Mouse (Mus musculus) liver, embryonic 13.5 days (tissue): Measurements from ENCODE around the gene Cxcl2. TPM values are rescaled to one million over a fixed set of nuclear protein-coding genes. Genes with fewer than 3 reads are reported as not detected.

Experiments used
- ATAC-seq: fragments of 200-750 bp; cut with Nextera tagmentation; 2 replicates; pipeline ENCODE4 v1.8.0; 2017; ENCODE audit warnings: low read depth, mild to moderate bottlenecking, moderate number of reproducible peaks, moderate library complexity
- DNase-seq: peaks from one replicate; pipeline ENCODE4 v3.0.0; 2022
- H3K27ac ChIP-seq: fragments of 300-500 bp; sonication (generic); 2 replicates; pipeline ENCODE4 v1.5.1; 2015; ENCODE audit warnings: moderate library complexity, mild to moderate bottlenecking, inconsistent platforms
- H3K27me3 ChIP-seq: fragments of 300-500 bp; sonication (generic); 2 replicates; pipeline ENCODE4 v1.6.1; 2015; ENCODE audit warnings: mild to moderate bottlenecking, inconsistent platforms
- H3K36me3 ChIP-seq: fragments of 300-500 bp; sonication (generic); 2 replicates; pipeline ENCODE4 v1.6.1; 2015; ENCODE audit warnings: mild to moderate bottlenecking, inconsistent platforms
- H3K4me1 ChIP-seq: fragments of 300-500 bp; sonication (generic); replicated peaks from 2 replicates; pipeline ENCODE4 v1.6.1; 2015; ENCODE audit warnings: inconsistent platforms
- H3K4me2 ChIP-seq: fragments of 300-500 bp; sonication (generic); 2 replicates; pipeline ENCODE4 v1.6.1; 2015; ENCODE audit warnings: inconsistent platforms, mild to moderate bottlenecking, moderate library complexity
- H3K4me3 ChIP-seq: fragments of 300-500 bp; sonication (generic); replicated peaks from 2 replicates; pipeline ENCODE4 v1.5.1; 2015; ENCODE audit warnings: mild to moderate bottlenecking, inconsistent platforms
- H3K9ac ChIP-seq: fragments of 300-500 bp; sonication (generic); 2 replicates; pipeline ENCODE4 v1.6.1; 2015; ENCODE audit warnings: mild to moderate bottlenecking, inconsistent platforms
- H3K9me3 ChIP-seq: fragments of 300-500 bp; sonication (generic); replicated peaks from 2 replicates; pipeline ENCODE4 v1.6.1; 2016; ENCODE audit warnings: inconsistent platforms
- WGBS: fragments of 180-500 bp; shearing (Covaris S2); methylation state at CpG from one replicate; pipeline ENCODE4 v1.1.7; 2015; ENCODE audit not compliant: insufficient replicate concordance; 5-methylcytosine and 5-hydroxymethylcytosine counted together
- polyA plus RNA-seq: library from polyadenylated mRNA; unstranded; fragments of >200 nt; fragmentation: Nextera tagmentation; extraction: Ambion mirVana; gene quantifications from 2 replicates; pipeline ENCODE4 v1.2.1, GENCODE M21; 2015

The Cxcl2 gene
- polyA plus RNA-seq, 1 experiment from 2014 or later: not detected

DNA sequence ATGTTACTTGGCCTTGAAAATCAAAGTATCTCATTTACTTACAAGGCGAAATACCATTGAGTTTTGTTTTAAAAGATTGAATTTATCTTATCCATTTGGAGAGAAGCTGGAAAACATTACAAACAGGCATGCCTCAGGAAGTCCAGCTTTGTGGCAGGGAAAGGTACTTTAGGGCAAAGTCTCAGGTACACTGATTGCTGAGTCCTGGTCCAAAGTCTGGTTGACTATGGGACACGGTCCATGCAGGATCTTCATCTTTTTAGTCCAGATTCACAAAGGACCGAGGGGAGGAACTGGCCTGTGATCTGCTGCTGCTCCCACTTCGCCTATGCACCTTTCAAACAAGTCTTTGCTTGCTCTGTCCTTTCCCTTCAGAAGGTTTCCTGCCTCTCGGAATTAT, 4.4 kb upstream of the Cxcl2 start:
- H3K27me3 ChIP-seq: peaks cover 10% of the 10 kb centered on the region
- WGBS: 59% methylated on average over 5 of the region's 5 CpGs
- H3K9ac ChIP-seq: no peak overlapping the region
- H3K4me1 ChIP-seq: 0 out of 2 replicates have a peak, but pooled peaks cover 6% of the 10 kb centered on the region
- no peaks in the 10 kb centered on the region for H3K9me3 ChIP-seq
- no peak overlapping the region for H3K27ac ChIP-seq
- H3K4me2 ChIP-seq: no peak overlapping the region
- ATAC-seq (no peak), DNase-seq (no peak)
- H3K36me3 ChIP-seq: no peaks in the 10 kb centered on the region
- no peak overlapping the region for H3K4me3 ChIP-seq

DNA sequence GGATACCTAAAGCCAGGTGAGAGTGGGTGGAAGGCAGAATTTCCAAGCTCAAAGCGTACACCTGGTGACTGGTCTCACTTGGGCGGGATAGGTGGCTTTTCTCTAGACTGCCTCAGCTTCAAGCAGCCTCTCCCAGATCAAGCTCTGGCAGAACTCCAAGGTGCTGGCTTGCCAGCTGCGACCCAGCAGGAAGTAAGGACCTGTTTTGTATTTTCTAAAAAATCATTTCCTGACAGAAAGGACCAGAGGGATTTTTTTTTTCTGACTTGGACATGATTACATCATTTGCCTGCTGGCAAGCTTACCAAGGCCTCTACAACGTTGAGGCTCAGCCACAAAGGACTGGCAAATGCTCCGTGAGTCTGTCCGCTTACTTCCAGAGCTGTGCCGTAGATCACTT, 3.5 kb upstream of the Cxcl2 start:
- 57% methylated on average over 7 of the region's 7 CpGs for WGBS
- ATAC-seq: no peak
- DNase-seq: no peak

DNA sequence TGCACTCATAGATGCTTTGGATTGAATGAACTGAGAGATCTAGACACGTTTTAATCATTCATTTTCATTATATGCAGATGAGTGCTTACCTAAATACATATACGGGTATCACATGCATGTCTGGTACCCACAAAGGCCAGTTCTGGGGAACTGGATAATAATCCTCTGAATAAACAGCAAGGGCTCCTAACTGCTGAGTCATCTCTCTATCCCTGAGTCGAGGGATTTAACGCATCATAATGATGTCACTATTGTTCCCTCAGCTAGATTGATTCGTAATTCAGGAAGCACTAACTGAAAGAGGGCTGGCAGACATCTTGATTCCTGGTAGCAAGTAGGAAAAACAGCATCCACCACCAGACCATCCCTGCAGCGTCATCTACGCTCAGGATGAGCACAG, 3.0 kb upstream of the Cxcl2 start:
- no peak for DNase-seq
- no peak for ATAC-seq
- Histone ChIP-seq H3K9me3 (no peaks in the 10 kb centered on the region), H3K27me3 (peaks cover 19% of the 10 kb centered on the region), H3K9ac (no peak overlapping the region), H3K4me1 (0 out of 2 replicates have a peak, but pooled peaks cover 6% of the 10 kb centered on the region), H3K4me2 (no peak overlapping the region), H3K27ac (no peak overlapping the region), H3K36me3 (no peaks in the 10 kb centered on the region), H3K4me3 (no peak overlapping the region)
- WGBS: 64% methylated on average over 7 of the region's 7 CpGs

More for the DNA sequence above, 3.5 kb upstream of the Cxcl2 start:
- no peaks in the 10 kb centered on the region for H3K36me3 ChIP-seq
- no peak overlapping the region for H3K4me2 ChIP-seq
- H3K27ac ChIP-seq: no peak overlapping the region
- no peak overlapping the region for H3K9ac ChIP-seq
- H3K9me3 ChIP-seq: no peaks in the 10 kb centered on the region
- H3K4me3 ChIP-seq: no peak overlapping the region
- peaks cover 19% of the 10 kb centered on the region for H3K27me3 ChIP-seq
- 0 out of 2 replicates have a peak, but pooled peaks cover 6% of the 10 kb centered on the region for H3K4me1 ChIP-seq

DNA sequence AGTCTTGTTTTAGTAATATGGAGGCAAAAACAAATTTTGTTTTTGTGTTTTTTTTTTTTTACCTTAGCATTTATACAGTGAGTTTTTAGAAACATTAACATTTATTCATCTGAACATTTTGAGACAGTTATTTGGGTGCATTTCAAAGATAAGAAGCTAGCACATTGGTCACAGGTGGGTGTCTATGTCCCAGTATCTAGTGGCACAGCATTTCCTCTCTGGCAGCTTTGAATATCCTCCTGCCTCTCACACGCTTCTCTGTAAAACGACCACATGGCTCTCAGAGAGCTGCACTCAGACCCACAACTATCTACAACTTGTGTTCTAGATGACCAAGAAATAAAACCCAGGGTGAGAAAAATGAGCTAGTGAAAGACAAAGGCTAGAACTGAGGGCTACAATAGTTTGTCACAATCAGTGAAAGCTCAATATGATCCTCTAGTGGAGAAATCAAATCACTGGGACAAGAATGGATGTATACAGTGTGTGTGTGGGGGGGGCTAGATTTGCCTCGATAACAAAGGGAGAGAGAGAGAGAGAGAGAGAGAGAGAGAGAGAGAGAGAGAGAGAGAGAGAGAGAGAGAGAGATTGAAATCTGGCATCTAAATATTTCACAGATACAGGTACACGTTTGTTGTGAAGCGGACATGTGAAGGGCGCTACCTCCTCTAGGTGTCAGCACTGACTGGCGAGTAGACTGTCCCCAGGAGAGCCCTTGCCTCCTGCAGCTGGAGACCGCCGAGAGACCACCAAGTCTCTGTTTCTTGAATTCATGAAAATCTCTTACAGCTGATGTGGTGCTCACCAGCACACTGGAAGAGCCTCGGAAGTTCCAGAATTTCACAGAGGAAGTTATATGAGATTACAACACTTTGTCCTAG, 1.1 kb upstream of the Cxcl2 start:
- Histone ChIP-seq H3K36me3 (no peaks in the 10 kb centered on the region), H3K4me2 (peak overlapping the region; percentile 42), H3K9ac (no peak overlapping the region), H3K4me1 (0 out of 2 replicates have a peak, but pooled peaks cover 6% of the 10 kb centered on the region), H3K9me3 (no peaks in the 10 kb centered on the region), H3K27me3 (peaks cover 20% of the 10 kb centered on the region), H3K4me3 (no peak overlapping the region), H3K27ac (no peak overlapping the region)
- no peak for DNase-seq
- ATAC-seq: no peak
- 6% methylated on average over 10 of the region's 10 CpGs for WGBS

GRCm38 (mm10) chr5:90908983-90909382, 5.3 kb downstream of the Cxcl2 start:
- no peaks in the 10 kb centered on the region for H3K9me3 ChIP-seq
- H3K27ac ChIP-seq: no peak overlapping the region
- peaks cover 15% of the 10 kb centered on the region for H3K27me3 ChIP-seq
- no peak for ATAC-seq
- no peak overlapping the region for H3K4me2 ChIP-seq
- H3K4me1 ChIP-seq: no peaks in the 10 kb centered on the region
- WGBS: 3% methylated on average over 2 of the region's 2 CpGs
- no peak overlapping the region for H3K9ac ChIP-seq
- H3K36me3 ChIP-seq: no peaks in the 10 kb centered on the region
- no peak overlapping the region for H3K4me3 ChIP-seq
- DNase-seq: peak; percentile 30

DNA sequence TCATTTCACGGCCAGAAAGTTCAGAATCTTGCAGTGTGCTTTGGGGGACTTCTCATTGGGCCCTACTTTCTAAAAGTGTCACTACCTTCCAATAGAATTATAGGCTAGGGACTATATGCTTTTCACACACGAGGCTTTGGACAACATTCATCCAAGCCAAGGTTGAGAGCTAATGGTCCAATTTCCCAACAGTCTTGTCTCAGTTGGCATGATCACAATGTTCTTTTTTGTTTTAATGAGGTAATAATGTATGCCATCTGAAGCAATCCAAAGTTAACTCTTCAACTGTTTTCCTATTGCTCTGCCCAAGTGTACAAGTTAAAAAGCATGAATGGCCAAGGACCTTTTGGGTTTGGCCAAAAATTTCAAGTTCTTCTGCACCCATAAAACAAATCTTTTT, 15.8 kb downstream of the Cxcl2 start:
- Histone ChIP-seq H3K4me1 (no peaks in the 10 kb centered on the region), H3K9me3 (no peaks in the 10 kb centered on the region), H3K27ac (no peak overlapping the region), H3K4me3 (no peak overlapping the region), H3K36me3 (no peaks in the 10 kb centered on the region), H3K9ac (no peak overlapping the region), H3K27me3 (no peaks in the 10 kb centered on the region), H3K4me2 (no peak overlapping the region)
- ATAC-seq: no peak
- no peak for DNase-seq
- WGBS: 47% methylated on average over 2 of the region's 2 CpGs

DNA sequence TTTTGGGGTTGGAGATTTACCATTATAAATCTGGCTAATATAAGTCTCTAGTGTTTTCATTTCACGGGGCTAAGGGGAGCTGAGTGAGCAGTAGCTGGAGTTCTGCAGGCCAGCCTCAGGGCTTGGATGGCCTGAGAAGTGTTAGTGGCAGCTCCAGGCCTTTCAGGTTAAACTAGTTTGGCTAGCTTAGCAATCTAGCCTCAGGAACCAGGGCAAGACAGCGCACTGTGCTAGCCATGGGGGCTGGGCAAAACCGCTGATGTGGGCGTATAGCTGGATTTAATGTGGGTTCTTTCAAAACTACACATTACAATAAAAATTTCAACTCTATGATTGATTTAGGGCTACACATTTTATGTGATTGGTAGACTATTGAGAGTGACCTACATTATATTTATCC, 19.3 kb downstream of the Cxcl2 start:
- H3K9ac ChIP-seq: no peak overlapping the region
- no peaks in the 10 kb centered on the region for H3K9me3 ChIP-seq
- H3K4me3 ChIP-seq: no peak overlapping the region
- no peak for ATAC-seq
- no peaks in the 10 kb centered on the region for H3K36me3 ChIP-seq
- 84% methylated on average over 4 of the region's 4 CpGs for WGBS
- no peaks in the 10 kb centered on the region for H3K4me1 ChIP-seq
- H3K27me3 ChIP-seq: no peaks in the 10 kb centered on the region
- H3K27ac ChIP-seq: no peak overlapping the region
- no peak for DNase-seq
- no peak overlapping the region for H3K4me2 ChIP-seq

- Histone ChIP-seq H3K4me1 (peaks cover 17% of the 10 kb centered on the region), H3K27ac (peak overlapping the region; percentile 75; the same call in 1 of the 2 replicates), H3K4me2 (peak overlapping the region; percentile 81), H3K4me3 (peak overlapping the region; percentile 75), H3K36me3 (no peaks in the 10 kb centered on the region), H3K9me3 (no peaks in the 10 kb centered on the region), H3K27me3 (no peaks in the 10 kb centered on the region), H3K9ac (peak overlapping the region; percentile 84)
- 68% methylated on average over 2 of the region's 2 CpGs for WGBS
- DNase-seq: no peak
- ATAC-seq: no peak
These were observed 26.9 kb downstream of the Cxcl2 start for GRCm38 (mm10) chr5:90930546-90930945.

- Histone ChIP-seq H3K36me3 (no peaks in the 10 kb centered on the region), H3K27me3 (no peaks in the 10 kb centered on the region), H3K9me3 (no peaks in the 10 kb centered on the region), H3K4me3 (peak within 1 kb of the TSS; percentile 75), H3K9ac (peak within 1 kb of the TSS; percentile 84), H3K4me1 (peaks cover 17% of the 10 kb centered on the region), H3K4me2 (peak within 1 kb of the TSS; percentile 81), H3K27ac (peak within 1 kb of the TSS; percentile 75)
- ATAC-seq (peak; percentile 98), DNase-seq (peak; percentile 65)
- WGBS: under 1% methylated on average over 73 of the region's 79 CpGs
These were observed 27.5 kb downstream of the Cxcl2 start, which contains the start of gene Mthfd2l for GRCm38 (mm10) chr5:90930971-90931851. Gene Mthfd2l (plus strand): TSS chr5:90931117.

GRCm38 (mm10) chr5:90931911-90932310, 28.2 kb downstream of the Cxcl2 start:
- H3K36me3 ChIP-seq: no peaks in the 10 kb centered on the region
- H3K4me2 ChIP-seq: peak overlapping the region; percentile 81
- peak overlapping the region; percentile 75 for H3K4me3 ChIP-seq
- 34% methylated on average over 6 of the region's 6 CpGs for WGBS
- H3K9ac ChIP-seq: peak overlapping the region; percentile 84
- DNase-seq (no peak), ATAC-seq (no peak)
- H3K27ac ChIP-seq: 0 out of 2 replicates have a peak overlapping the region, but pooled peaks have one; percentile 75
- peaks cover 17% of the 10 kb centered on the region for H3K4me1 ChIP-seq
- no peaks in the 10 kb centered on the region for H3K27me3 ChIP-seq
- H3K9me3 ChIP-seq: no peaks in the 10 kb centered on the region

- ATAC-seq: no peak
These were observed 33.0 kb downstream of the Cxcl2 start for GRCm38 (mm10) chr5:90936706-90937105.

More at GRCm38 (mm10) chr5:90936706-90937105, 33.0 kb downstream of the Cxcl2 start:
- no peak for DNase-seq
- Histone ChIP-seq H3K4me3 (no peak overlapping the region), H3K27me3 (no peaks in the 10 kb centered on the region), H3K9ac (no peak overlapping the region), H3K27ac (no peak overlapping the region), H3K36me3 (no peaks in the 10 kb centered on the region), H3K4me1 (peaks cover 8% of the 10 kb centered on the region), H3K9me3 (no peaks in the 10 kb centered on the region), H3K4me2 (no peak overlapping the region)
- WGBS: 60% methylated on average over 2 of the region's 2 CpGs
